Mouse (Mus musculus): ENCODE data around the gene Tspan31. TPM values are rescaled to one million over a fixed set of nuclear protein-coding genes. Genes with fewer than 3 reads are reported as not detected.
"Not testable (repeated sequence)": the region's sequence is repeated elsewhere in the genome, so short reads cannot be mapped to it uniquely, and the experiment has no call there.

Gene Tspan31
- polyA plus RNA-seq, 1 experiment from 2014 or later: 113 TPM

GRCm38 (mm10) chr10:127080901-127081780 is 11.1 kb upstream of the Tspan31 start:
- 2% methylated on average over 48 of the region's 48 CpGs for WGBS

GRCm38 (mm10) chr10:127079665-127080391 is 9.8 kb upstream of the Tspan31 start:
- Histone ChIP-seq H3K4me3 (peak overlapping the region; percentile 87), H3K36me3 (replicated peaks) (peaks cover 6% of the 10 kb centered on the region; the same call in 1 of the 2 replicates), H3K27me3 (replicated peaks) (no peaks in the 10 kb centered on the region), H3K4me1 (peaks cover 63% of the 10 kb centered on the region), H3K9me3 (no peaks in the 10 kb centered on the region), H3K27ac (peak overlapping the region; percentile 93), H3K9ac (peak overlapping the region; percentile 89), H3K4me2 (peak overlapping the region; percentile 89)
- no peak for ATAC-seq (replicated peaks)
- WGBS: 2% methylated on average over 64 of the region's 70 CpGs

More at GRCm38 (mm10) chr10:127080901-127081780, 11.1 kb upstream of the Tspan31 start:
- Histone ChIP-seq H3K9ac (peak overlapping the region; percentile 89), H3K4me3 (peak overlapping the region; percentile 87), H3K27ac (peak overlapping the region; percentile 18; the same call in 1 of the 2 replicates), H3K4me1 (peaks cover 60% of the 10 kb centered on the region), H3K36me3 (replicated peaks) (peaks cover 6% of the 10 kb centered on the region; the same call in 1 of the 2 replicates), H3K9me3 (no peaks in the 10 kb centered on the region), H3K27me3 (replicated peaks) (no peaks in the 10 kb centered on the region), H3K4me2 (peak overlapping the region; percentile 89)
- no peak for ATAC-seq (replicated peaks)

- 1% methylated on average over 39 of the region's 49 CpGs for WGBS
- Histone ChIP-seq H3K9me3 (no peaks in the 10 kb centered on the region), H3K4me1 (peaks cover 63% of the 10 kb centered on the region), H3K4me3 (peak overlapping the region; percentile 87), H3K9ac (peak overlapping the region; percentile 89), H3K27me3 (replicated peaks) (no peaks in the 10 kb centered on the region), H3K36me3 (replicated peaks) (peaks cover 3% of the 10 kb centered on the region; the same call in 1 of the 2 replicates), H3K27ac (peak overlapping the region; percentile 93), H3K4me2 (peak overlapping the region; percentile 89)
- ATAC-seq (replicated peaks): peak; percentile 79
These were observed 8.9 kb upstream of the Tspan31 start for GRCm38 (mm10) chr10:127078677-127079575.

- peaks cover 60% of the 10 kb centered on the region for H3K4me1 ChIP-seq
- peak overlapping the region; percentile 87 for H3K4me3 ChIP-seq
- peak overlapping the region; percentile 93 for H3K27ac ChIP-seq
- H3K9ac ChIP-seq: peak overlapping the region; percentile 89
- H3K36me3 ChIP-seq (replicated peaks): peaks cover under 1% of the 10 kb centered on the region; the same call in 1 of the 2 replicates
- no peaks in the 10 kb centered on the region for H3K9me3 ChIP-seq
- no peaks in the 10 kb centered on the region for H3K27me3 ChIP-seq (replicated peaks)
- peak overlapping the region; percentile 89 for H3K4me2 ChIP-seq
- under 1% methylated on average over 12 of the region's 12 CpGs for WGBS
- peak; percentile 77 for ATAC-seq (replicated peaks)
These were observed 8.1 kb upstream of the Tspan31 start for GRCm38 (mm10) chr10:127078001-127078676.

- H3K4me2 ChIP-seq: peak overlapping the region; percentile 89
- H3K36me3 ChIP-seq (replicated peaks): no peaks in the 10 kb centered on the region
- WGBS: 4% methylated on average over 10 of the region's 10 CpGs
- peak overlapping the region; percentile 44 for H3K9ac ChIP-seq
- peak overlapping the region; percentile 93 for H3K27ac ChIP-seq
- no peaks in the 10 kb centered on the region for H3K27me3 ChIP-seq (replicated peaks)
- ATAC-seq (replicated peaks): peak; percentile 1; the same call in 1 of the 2 replicates
- H3K4me1 ChIP-seq: peaks cover 53% of the 10 kb centered on the region
- no peaks in the 10 kb centered on the region for H3K9me3 ChIP-seq
- H3K4me3 ChIP-seq: peak overlapping the region; percentile 87
These were observed 7.5 kb upstream of the Tspan31 start for GRCm38 (mm10) chr10:127077515-127077914.

- H3K36me3 ChIP-seq (replicated peaks): no peaks in the 10 kb centered on the region
- no peaks in the 10 kb centered on the region for H3K27me3 ChIP-seq (replicated peaks)
- no peak overlapping the region for H3K4me3 ChIP-seq
- H3K9me3 ChIP-seq: no peaks in the 10 kb centered on the region
- no peak overlapping the region for H3K9ac ChIP-seq
- no peak overlapping the region for H3K4me2 ChIP-seq
- H3K4me1 ChIP-seq: peaks cover 43% of the 10 kb centered on the region
- no peak overlapping the region for H3K27ac ChIP-seq
- ATAC-seq (replicated peaks): no peak
- WGBS: 47% methylated on average over 4 of the region's 4 CpGs
These were observed 6.0 kb upstream of the Tspan31 start for GRCm38 (mm10) chr10:127076082-127076481.

- no peak overlapping the region for H3K9ac ChIP-seq
- no peak overlapping the region for H3K27ac ChIP-seq
- no peaks in the 10 kb centered on the region for H3K36me3 ChIP-seq (replicated peaks)
- peaks cover 43% of the 10 kb centered on the region for H3K4me1 ChIP-seq
- no peaks in the 10 kb centered on the region for H3K27me3 ChIP-seq (replicated peaks)
- WGBS: 82% methylated on average over 8 of the region's 8 CpGs
- no peak for ATAC-seq (replicated peaks)
- no peak overlapping the region for H3K4me3 ChIP-seq
- H3K4me2 ChIP-seq: no peak overlapping the region
- H3K9me3 ChIP-seq: no peaks in the 10 kb centered on the region
These were observed 5.6 kb upstream of the Tspan31 start for GRCm38 (mm10) chr10:127075651-127076050.

- H3K4me2 ChIP-seq: no peak within 1 kb of the TSS
- WGBS: 71% methylated on average over 9 of the region's 9 CpGs
- no peaks in the 10 kb centered on the region for H3K9me3 ChIP-seq
- H3K4me3 ChIP-seq: no peak within 1 kb of the TSS
- no peak for ATAC-seq (replicated peaks)
- no peak within 1 kb of the TSS for H3K27ac ChIP-seq
- H3K36me3 ChIP-seq (replicated peaks): no peaks in the 10 kb centered on the region
- no peaks in the 10 kb centered on the region for H3K27me3 ChIP-seq (replicated peaks)
- H3K9ac ChIP-seq: no peak within 1 kb of the TSS
- H3K4me1 ChIP-seq: peaks cover 39% of the 10 kb centered on the region
These were observed 5.0 kb upstream of the Tspan31 start, which contains the start of gene Agap2 for GRCm38 (mm10) chr10:127075080-127075479. Gene Agap2, plus strand, starts transcription at chr10:127075284.

GRCm38 (mm10) chr10:127073981-127074380 is 3.9 kb upstream of the Tspan31 start:
- no peaks in the 10 kb centered on the region for H3K36me3 ChIP-seq (replicated peaks)
- H3K4me1 ChIP-seq: peaks cover 43% of the 10 kb centered on the region
- H3K4me2 ChIP-seq: no peak overlapping the region
- H3K27me3 ChIP-seq (replicated peaks): no peaks in the 10 kb centered on the region
- H3K4me3 ChIP-seq: no peak overlapping the region
- WGBS: 96% methylated on average over 1 of the region's 1 CpGs
- no peak overlapping the region for H3K9ac ChIP-seq
- no peak overlapping the region for H3K27ac ChIP-seq
- no peak for ATAC-seq (replicated peaks)
- H3K9me3 ChIP-seq: no peaks in the 10 kb centered on the region

GRCm38 (mm10) chr10:127072969-127073368 is 2.9 kb upstream of the Tspan31 start:
- H3K27ac ChIP-seq; H3K36me3 ChIP-seq (replicated peaks); H3K4me2 ChIP-seq; H3K9me3 ChIP-seq; H3K4me3 ChIP-seq; H3K27me3 ChIP-seq (replicated peaks); H3K9ac ChIP-seq; ATAC-seq (replicated peaks): not testable (repeated sequence)
- H3K4me1 ChIP-seq: peaks cover 47% of the 10 kb centered on the region
- WGBS: 94% methylated on average over 2 of the region's 2 CpGs

- ATAC-seq (replicated peaks); H3K27me3 ChIP-seq (replicated peaks); H3K27ac ChIP-seq; H3K9me3 ChIP-seq; H3K4me2 ChIP-seq; H3K4me3 ChIP-seq; H3K9ac ChIP-seq: not testable (repeated sequence)
- Histone ChIP-seq H3K4me1 (peaks cover 42% of the 10 kb centered on the region), H3K36me3 (replicated peaks) (peaks cover 13% of the 10 kb centered on the region)
- WGBS: 87% methylated on average over 4 of the region's 4 CpGs
These were observed 2.2 kb upstream of the Tspan31 start for GRCm38 (mm10) chr10:127072270-127072669.

Measured in midbrain, embryonic 15.5 days (tissue).